Mouse (Mus musculus): ENCODE data around the gene Ush2a.

The Ush2a gene

GRCm38 (mm10) chr1:188660882-188661281 is 399.1 kb downstream of the Ush2a start:
- DNase-seq (ENCODE audit: low spot score in 2 of 2): no peak

- DNase-seq (ENCODE audit: low spot score in 2 of 2): no peak
Measured at GRCm38 (mm10) chr1:188667460-188667859, 405.6 kb downstream of the Ush2a start.

- DNase-seq (ENCODE audit: low spot score in 2 of 2): no peak
Measured at GRCm38 (mm10) chr1:188668513-188668912, 406.7 kb downstream of the Ush2a start.

- no peak for DNase-seq (ENCODE audit: low spot score in 2 of 2)
Measured at GRCm38 (mm10) chr1:188672871-188673270, 411.0 kb downstream of the Ush2a start.

- DNase-seq (ENCODE audit: low spot score in 2 of 2): no peak
Measured at GRCm38 (mm10) chr1:188674640-188675510, 413.1 kb downstream of the Ush2a start.

- no peak for DNase-seq (ENCODE audit: low spot score in 2 of 2)
Measured at GRCm38 (mm10) chr1:188675511-188675863, 413.7 kb downstream of the Ush2a start.

- DNase-seq (ENCODE audit: low spot score in 2 of 2): no peak
Measured at GRCm38 (mm10) chr1:188678189-188678588, 416.4 kb downstream of the Ush2a start.

GRCm38 (mm10) chr1:188686362-188686761 is 424.5 kb downstream of the Ush2a start:
- no peak for DNase-seq (ENCODE audit: low spot score in 2 of 2)

- DNase-seq (ENCODE audit: low spot score in 2 of 2): no peak
Measured at GRCm38 (mm10) chr1:188696295-188696694, 434.5 kb downstream of the Ush2a start.

GRCm38 (mm10) chr1:188708176-188708575 is 446.4 kb downstream of the Ush2a start:
- no peak for DNase-seq (ENCODE audit: low spot score in 2 of 2)

GRCm38 (mm10) chr1:188708694-188709093 is 446.9 kb downstream of the Ush2a start:
- DNase-seq (ENCODE audit: low spot score in 2 of 2): no peak

GRCm38 (mm10) chr1:188714131-188714530 is 452.3 kb downstream of the Ush2a start:
- DNase-seq (ENCODE audit: low spot score in 2 of 2): no peak

GRCm38 (mm10) chr1:188714941-188715340 is 453.1 kb downstream of the Ush2a start:
- no peak for DNase-seq (ENCODE audit: low spot score in 2 of 2)

- no peak for DNase-seq (ENCODE audit: low spot score in 2 of 2)
Measured at GRCm38 (mm10) chr1:188716886-188717285, 455.1 kb downstream of the Ush2a start.

GRCm38 (mm10) chr1:188725122-188725995 is 463.5 kb downstream of the Ush2a start:
- no peak for DNase-seq (ENCODE audit: low spot score in 2 of 2)

GRCm38 (mm10) chr1:188726937-188727336 is 465.1 kb downstream of the Ush2a start:
- no peak for DNase-seq (ENCODE audit: low spot score in 2 of 2)

- DNase-seq (ENCODE audit: low spot score in 2 of 2): no peak
Measured at GRCm38 (mm10) chr1:188728625-188729024, 466.8 kb downstream of the Ush2a start.

GRCm38 (mm10) chr1:188729179-188729578 is 467.4 kb downstream of the Ush2a start:
- DNase-seq (ENCODE audit: low spot score in 2 of 2): no peak

- no peak for DNase-seq (ENCODE audit: low spot score in 2 of 2)
Measured at GRCm38 (mm10) chr1:188734741-188735266, 473.0 kb downstream of the Ush2a start.

GRCm38 (mm10) chr1:188742971-188743370 is 481.1 kb downstream of the Ush2a start:
- DNase-seq (ENCODE audit: low spot score in 2 of 2): no peak

- no peak for DNase-seq (ENCODE audit: low spot score in 2 of 2)
Measured at GRCm38 (mm10) chr1:188755031-188755430, 493.2 kb downstream of the Ush2a start.

GRCm38 (mm10) chr1:188760515-188760914 is 498.7 kb downstream of the Ush2a start:
- DNase-seq (ENCODE audit: low spot score in 2 of 2): no peak

All from natural killer cell, adult 2 months (primary cell).